In the genomic region with DNA sequence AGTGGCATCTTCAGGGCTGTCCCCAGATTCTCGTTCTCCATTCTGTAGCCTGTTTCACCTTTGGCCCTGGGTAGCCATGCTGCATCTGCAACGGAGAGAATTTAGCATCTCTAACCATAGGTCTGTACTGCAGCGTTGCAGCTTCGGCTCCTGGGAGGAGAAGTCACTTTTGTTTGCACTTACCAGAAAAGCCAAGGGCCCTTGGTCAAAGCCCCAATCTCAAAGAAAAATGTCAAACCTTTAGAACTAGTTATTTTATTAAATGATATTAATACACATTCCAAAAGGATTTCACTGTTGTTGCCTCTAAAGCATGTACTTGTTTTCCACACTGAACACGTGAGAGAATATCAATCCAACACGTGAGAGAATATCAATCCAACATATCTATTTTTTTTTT, we compare ENCODE assay signal across 8 mouse cellular contexts. TPM values are rescaled to one million over a fixed set of nuclear protein-coding genes. Genes with fewer than 3 reads are reported as not detected.
DNase-seq lines count a peak whose midpoint lies in the region; ATAC-seq and TF ChIP-seq lines count a peak whose summit lies in the region.

A gene (minus strand): TSS at position 101 of the 400 bp plus-strand sequence.

- no peak for TF ChIP-seq CTCF in kidney, postnatal 0 days (IDR thresholded peaks at IDR 0.05; ENCODE audit: low read depth)
- no peak for TF ChIP-seq CTCF in bone marrow, adult 2 months (IDR thresholded peaks at IDR 0.05; ENCODE audit: control insufficient read depth, insufficient read depth, low read length)
- TF ChIP-seq CTCF in intestine, postnatal 0 days (IDR thresholded peaks at IDR 0.05; ENCODE audit: low read depth) = no peak

- ATAC-seq in kidney, postnatal 0 days (replicated peaks; ENCODE audit: low FRiP score, low read depth) = no peak
- no peak for ATAC-seq in granulocyte monocyte progenitor cell, adult 5-6 weeks (replicated peaks; ENCODE audit: poor library complexity, severe bottlenecking)
- ATAC-seq in intestine, postnatal 0 days = no peak
- ATAC-seq in erythroblast, adult 5-6 weeks (replicated peaks; ENCODE audit: low FRiP score, poor library complexity, severe bottlenecking) = no peak

- H3K4me1 ChIP-seq in kidney, postnatal 0 days (replicated peaks; ENCODE audit: insufficient read depth, low read length) = no peaks in the 10 kb centered on the region
- H3K4me1 ChIP-seq in bone marrow, adult 2 months (ENCODE audit: control insufficient read depth, insufficient read depth, low read length) = no peaks in the 10 kb centered on the region
- H3K4me1 ChIP-seq in intestine, postnatal 0 days (replicated peaks; ENCODE audit: control insufficient read depth, insufficient read depth, low read length) = no peaks in the 10 kb centered on the region
- H3K4me1 ChIP-seq in midbrain, embryonic 10.5 days = peaks cover 30% of the 10 kb centered on the region

- no peaks in the 10 kb centered on the region for H3K27me3 ChIP-seq in kidney, postnatal 0 days (ENCODE audit: insufficient read depth, low read length)
- H3K27me3 ChIP-seq in intestine, postnatal 0 days (replicated peaks; ENCODE audit: control insufficient read depth, insufficient read depth, low read length) = no peaks in the 10 kb centered on the region
- H3K27me3 ChIP-seq in midbrain, embryonic 10.5 days (ENCODE audit: low read depth, poor library complexity, severe bottlenecking) = no peaks in the 10 kb centered on the region

- no peak within 1 kb of the TSS for H3K9ac ChIP-seq in kidney, postnatal 0 days (ENCODE audit: low read depth, low read length)
- H3K9ac ChIP-seq in intestine, postnatal 0 days (ENCODE audit: low read depth, low read length) = no peak within 1 kb of the TSS

- TF ChIP-seq POLR2A in bone marrow, adult 2 months (IDR thresholded peaks at IDR 0.05; ENCODE audit: borderline replicate concordance, control insufficient read depth, low read depth, low read length) = no peak

- no peak for DNase-seq in kidney, postnatal 0 days (ENCODE audit: low spot score)
- no peak for DNase-seq in kidney, postnatal 36 days
- DNase-seq in midbrain, embryonic 10.5 days (ENCODE audit: low spot score) = no peak
- no peak for DNase-seq in MN1 (ENCODE audit: low spot score)

- no peaks in the 10 kb centered on the region for H3K9me3 ChIP-seq in kidney, postnatal 0 days (replicated peaks; ENCODE audit: low read length)
- no peaks in the 10 kb centered on the region for H3K9me3 ChIP-seq in intestine, postnatal 0 days (ENCODE audit: control insufficient read depth)
- H3K9me3 ChIP-seq in midbrain, embryonic 10.5 days (replicated peaks) = no peaks in the 10 kb centered on the region

- 84% methylated on average over 6 of the region's 6 CpGs for WGBS in kidney, postnatal 0 days
- WGBS in bone marrow, adult 2 months = 85% methylated on average over 6 of the region's 6 CpGs
- WGBS in intestine, postnatal 0 days = 91% methylated on average over 6 of the region's 6 CpGs
- WGBS in midbrain, embryonic 10.5 days = 91% methylated on average over 6 of the region's 6 CpGs

- H3K4me2 ChIP-seq in kidney, postnatal 0 days (ENCODE audit: low read length) = no peak within 1 kb of the TSS
- no peak within 1 kb of the TSS for H3K4me2 ChIP-seq in intestine, postnatal 0 days (replicated peaks; ENCODE audit: low read depth)

- H3K27ac ChIP-seq in kidney, postnatal 0 days = no peak within 1 kb of the TSS
- no peak within 1 kb of the TSS for H3K27ac ChIP-seq in bone marrow, adult 2 months (ENCODE audit: control insufficient read depth, insufficient read depth, low read depth, low read length, poor library complexity)
- H3K27ac ChIP-seq in intestine, postnatal 0 days (ENCODE audit: low read depth, low read length) = no peak within 1 kb of the TSS
- H3K27ac ChIP-seq in midbrain, embryonic 10.5 days (replicated peaks) = no peak within 1 kb of the TSS

- H3K4me3 ChIP-seq in kidney, postnatal 0 days (replicated peaks; ENCODE audit: low read depth, low read length) = no peak within 1 kb of the TSS
- H3K4me3 ChIP-seq in bone marrow, adult 2 months (replicated peaks; ENCODE audit: control insufficient read depth, low read depth, low read length) = no peak within 1 kb of the TSS
- no peak within 1 kb of the TSS for H3K4me3 ChIP-seq in intestine, postnatal 0 days (ENCODE audit: low read depth, low read length)
- H3K4me3 ChIP-seq in midbrain, embryonic 10.5 days = no peak within 1 kb of the TSS

- peaks cover 12% of the 10 kb centered on the region for H3K36me3 ChIP-seq in kidney, postnatal 0 days (ENCODE audit: insufficient read depth, low read length)
- peaks cover 16% of the 10 kb centered on the region for H3K36me3 ChIP-seq in intestine, postnatal 0 days (ENCODE audit: control insufficient read depth, insufficient read depth)
- peaks cover 20% of the 10 kb centered on the region for H3K36me3 ChIP-seq in midbrain, embryonic 10.5 days

RNA-seq across cellular contexts. Expression of the gene that starts here (rescaled TPM):
- 28.7 and 34.7 TPM in 2 replicates for polyA plus RNA-seq in kidney, postnatal 0 days (2015; fragmentation: Nextera tagmentation; extraction: Ambion mirVana)
- polyA plus RNA-seq in bone marrow, adult 2 months (2011; ENCODE audit: insufficient read depth, insufficient read length, low replicate concordance, missing spikeins) = 28.7 and 65.2 TPM in 2 replicates
- total RNA-seq in granulocyte monocyte progenitor cell, adult 5-6 weeks (2014; fragmentation: Nextera tagmentation) = 63.0 and 69.1 TPM in 2 replicates
- total RNA-seq in granulocyte monocyte progenitor cell, adult 5-6 weeks (2017) = 47.6 and 53.2 TPM in 2 replicates
- 14.9 TPM in 2 replicates for polyA plus RNA-seq in intestine, postnatal 0 days (2015; fragmentation: Nextera tagmentation; extraction: Ambion mirVana)
- polyA plus RNA-seq in midbrain, embryonic 10.5 days (2016; fragmentation: Nextera tagmentation; extraction: Ambion mirVana) = 54.1 and 64.4 TPM in 2 replicates
- total RNA-seq in erythroblast, adult 5-6 weeks (2015; ENCODE audit: low replicate concordance) = 3.7 and 15.3 TPM in 2 replicates
- 3.1 and 7.2 TPM in 2 replicates for total RNA-seq in erythroblast, adult 5-6 weeks (2017; ENCODE audit: low replicate concordance)
